Mouse (Mus musculus) myocyte (in vitro differentiated cells): ENCODE results near the gene C2cd4c.

Experiments
- CEBPB ChIP-seq: IDR thresholded peaks from 2 replicates; pipeline ENCODE4 v1.6.1; 2011; ENCODE audit warnings: mild to moderate bottlenecking, moderate library complexity; ENCODE audit not compliant: poor library complexity, insufficient read depth, severe bottlenecking
- E2F4 ChIP-seq: IDR thresholded peaks from one replicate; pipeline ENCODE4 v1.6.1; 2011; ENCODE audit warnings: mild to moderate bottlenecking, control low read depth, moderate library complexity; ENCODE audit not compliant: insufficient read depth
- MAX ChIP-seq: IDR thresholded peaks from one replicate; pipeline ENCODE4 v1.6.1; 2011; ENCODE audit warnings: low read depth, mild to moderate bottlenecking, control low read depth
- POLR2A ChIP-seq: IDR thresholded peaks from one replicate; pipeline ENCODE4 v1.6.1; 2011; ENCODE audit warnings: low read depth, mild to moderate bottlenecking, control low read depth, moderate library complexity; ENCODE audit not compliant: insufficient read length
- TCF12 ChIP-seq: IDR thresholded peaks from one replicate; pipeline ENCODE4 v1.6.1; 2011; ENCODE audit warnings: mild to moderate bottlenecking, control low read depth; ENCODE audit not compliant: poor library complexity, insufficient read depth, severe bottlenecking
- USF1 ChIP-seq: IDR thresholded peaks from one replicate; pipeline ENCODE4 v1.6.1; 2011; ENCODE audit warnings: low read depth, mild to moderate bottlenecking, control low read depth, moderate library complexity

DNA sequence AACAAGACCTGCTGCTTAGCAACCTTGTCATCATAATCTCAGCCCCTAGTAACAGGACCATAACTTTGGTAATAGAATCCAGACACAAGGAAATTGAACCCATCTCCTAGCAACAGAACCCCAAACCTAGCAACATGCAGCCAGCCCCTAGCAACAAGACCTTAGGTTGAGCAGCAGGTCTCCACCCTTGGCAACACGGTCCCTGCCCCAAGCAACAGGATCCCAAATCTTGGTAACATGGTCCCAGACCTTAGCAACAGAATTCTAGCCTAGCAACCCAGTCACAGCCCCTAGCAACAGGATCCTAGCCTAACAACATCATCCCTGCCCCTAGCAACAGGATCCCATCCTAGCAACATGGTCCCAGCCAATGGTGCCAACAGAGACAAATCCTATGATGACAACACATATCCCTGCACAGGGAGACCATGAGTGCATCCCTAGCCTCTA is 41.1 kb upstream of the C2cd4c start:
- TF ChIP-seq MAX (no peak), TCF12 (no peak), USF1 (no peak), E2F4 (no peak), POLR2A (no peak), CEBPB (no peak)
